Mouse (Mus musculus) frontal cortex, adult (tissue): ENCODE measurements around the gene Arhgef12.
"Not testable (repeated sequence)": the region's sequence is repeated elsewhere in the genome, so short reads cannot be mapped to it uniquely, and the experiment has no call there.

ENCODE experiments used
- ATAC-seq: cut with Nextera tagmentation; 2 replicates; pipeline ENCODE4 v1.9.2; 2017; ENCODE audit warnings: mild to moderate bottlenecking, moderate library complexity, mixed read lengths; ENCODE audit not compliant: low TSS enrichment

Gene Arhgef12

DNA sequence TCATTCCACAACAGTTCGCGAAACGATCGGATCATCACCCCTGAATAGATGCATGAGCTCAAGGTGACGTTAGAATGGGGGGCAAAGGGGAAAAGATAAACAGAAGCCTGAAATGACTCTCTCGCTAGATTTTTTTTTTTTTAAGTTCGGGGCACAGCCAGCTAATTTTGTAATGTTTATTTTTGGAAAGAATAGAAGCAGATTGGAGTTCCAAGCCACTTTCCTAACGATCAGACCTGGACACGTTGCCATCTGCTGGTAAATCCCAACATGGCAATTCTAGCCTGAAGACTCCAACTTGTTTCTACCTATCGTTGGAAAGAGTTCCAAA is at the start of gene Arhgef12:
TSS of gene Arhgef12 (minus strand) at position 53 of the 331 bp plus-strand sequence.
- no peak for ATAC-seq

DNA sequence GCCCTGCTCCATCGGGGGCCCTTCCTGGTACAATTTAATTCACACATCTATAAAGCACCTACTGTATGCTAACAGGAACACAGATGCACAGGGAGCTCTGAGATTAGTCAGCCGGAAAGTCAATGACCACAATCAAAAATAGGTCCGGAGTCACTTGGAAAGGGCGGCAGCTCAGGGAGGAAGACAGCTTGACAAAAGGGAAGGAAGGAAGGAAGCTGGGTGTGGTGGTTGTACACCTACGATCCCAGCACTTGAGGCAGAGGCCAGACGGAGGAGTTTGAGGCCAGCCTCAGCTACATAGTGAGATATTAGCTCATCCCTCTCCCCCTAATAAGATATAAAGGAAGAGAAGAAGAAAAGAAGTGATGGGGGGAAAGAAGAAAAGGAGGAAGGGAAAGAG is 48.9 kb upstream of the Arhgef12 start:
- ATAC-seq, result no peak

DNA sequence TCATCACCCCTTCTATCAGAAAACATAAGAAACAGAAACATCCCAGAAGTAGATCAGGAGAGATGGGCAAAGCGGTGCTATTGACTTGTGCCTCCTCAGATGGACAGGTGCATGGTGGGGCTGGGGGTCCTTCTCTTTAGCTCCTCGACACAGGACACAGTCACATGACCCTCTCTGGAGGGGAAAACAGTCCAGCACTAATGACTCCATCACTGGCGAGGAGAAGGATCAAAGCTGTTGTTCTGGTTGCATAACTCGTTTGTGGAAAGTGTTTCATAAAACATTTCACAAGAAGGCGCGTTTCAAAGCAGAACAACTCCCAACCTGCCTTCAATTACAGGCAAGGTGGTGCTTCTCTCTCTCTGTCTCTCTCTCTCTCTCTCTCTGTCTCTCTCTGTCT is 44.7 kb upstream of the Arhgef12 start:
- no peak for ATAC-seq

DNA sequence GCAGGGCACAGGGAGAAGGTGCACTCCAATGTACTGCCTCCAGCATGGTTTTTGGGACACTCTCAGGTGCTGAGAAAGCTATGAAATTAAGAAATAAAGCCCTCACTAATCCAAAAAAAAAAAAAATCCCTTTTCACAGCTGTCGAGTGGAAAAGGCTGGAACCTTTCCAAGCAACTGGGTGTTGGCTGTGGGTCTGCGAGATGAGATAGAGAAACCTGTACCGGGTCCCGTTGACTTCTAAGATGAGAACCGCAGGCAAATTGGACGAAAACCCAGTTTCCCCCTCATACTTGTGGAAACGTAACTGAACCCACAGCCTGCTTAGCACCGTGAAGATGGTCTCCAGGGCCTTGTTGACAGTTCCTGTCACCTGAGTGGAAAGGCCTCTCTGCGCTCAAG is 43.9 kb upstream of the Arhgef12 start:
- ATAC-seq, result no peak

DNA sequence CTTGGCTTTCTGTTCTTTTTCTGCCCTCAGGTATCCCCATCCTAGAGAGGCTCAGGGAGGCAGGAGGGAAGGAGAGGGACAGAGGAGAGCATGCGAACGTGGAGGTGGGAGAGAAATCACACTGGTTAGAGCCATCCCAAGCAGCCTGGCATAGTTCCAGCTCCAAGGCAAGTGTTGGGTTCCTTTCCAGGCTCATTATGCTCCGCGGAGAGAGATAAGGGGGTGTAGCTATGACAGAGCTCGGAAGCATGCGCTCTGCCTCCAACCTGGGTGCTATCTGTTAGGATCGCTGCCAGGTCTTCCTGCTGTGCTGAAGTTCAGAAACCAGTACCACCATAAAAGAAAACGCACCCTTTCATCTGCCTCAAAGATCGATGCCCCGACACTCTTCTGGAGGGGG is 43.0 kb upstream of the Arhgef12 start:
- ATAC-seq, result peak; percentile 74

DNA sequence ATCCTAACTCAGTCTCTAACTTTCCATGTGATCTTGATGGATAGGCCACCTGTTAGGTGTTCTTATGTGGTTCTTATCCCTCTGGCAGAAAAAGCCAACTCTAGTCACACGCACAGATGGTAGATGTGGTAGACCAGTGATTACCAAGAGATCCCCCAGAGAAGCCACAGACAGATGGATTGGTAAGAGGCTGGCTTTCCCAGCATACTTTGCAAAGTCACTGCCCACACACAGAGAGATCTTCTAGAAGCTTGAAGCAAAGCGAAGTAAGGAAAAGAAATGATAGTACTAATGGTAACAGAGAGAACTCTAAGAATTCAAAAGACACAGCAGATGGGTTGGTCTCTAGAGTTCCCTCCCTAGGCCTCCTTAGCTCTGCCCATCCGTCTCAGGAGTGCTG is 42.5 kb upstream of the Arhgef12 start:
- peak; percentile 81 for ATAC-seq

DNA sequence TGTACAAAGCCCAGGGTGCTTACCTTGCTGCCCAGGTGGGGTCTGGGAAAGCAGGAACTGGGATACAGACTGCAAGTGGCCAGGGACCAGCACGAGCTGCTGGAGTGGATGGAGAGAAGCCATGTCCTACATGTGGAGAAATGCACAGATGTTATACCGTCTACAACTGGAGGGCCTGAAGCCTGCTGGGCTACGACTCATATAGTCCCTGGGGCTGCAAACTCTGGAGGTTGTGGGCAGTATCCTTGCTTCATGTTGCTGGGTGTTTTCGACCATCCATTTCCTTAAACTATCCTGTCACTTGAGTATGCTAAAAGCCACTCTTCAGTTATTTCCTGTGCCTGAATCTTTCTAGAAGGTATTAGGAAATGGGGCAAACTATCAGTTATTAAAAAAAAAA is 38.2 kb upstream of the Arhgef12 start:
- no peak for ATAC-seq

DNA sequence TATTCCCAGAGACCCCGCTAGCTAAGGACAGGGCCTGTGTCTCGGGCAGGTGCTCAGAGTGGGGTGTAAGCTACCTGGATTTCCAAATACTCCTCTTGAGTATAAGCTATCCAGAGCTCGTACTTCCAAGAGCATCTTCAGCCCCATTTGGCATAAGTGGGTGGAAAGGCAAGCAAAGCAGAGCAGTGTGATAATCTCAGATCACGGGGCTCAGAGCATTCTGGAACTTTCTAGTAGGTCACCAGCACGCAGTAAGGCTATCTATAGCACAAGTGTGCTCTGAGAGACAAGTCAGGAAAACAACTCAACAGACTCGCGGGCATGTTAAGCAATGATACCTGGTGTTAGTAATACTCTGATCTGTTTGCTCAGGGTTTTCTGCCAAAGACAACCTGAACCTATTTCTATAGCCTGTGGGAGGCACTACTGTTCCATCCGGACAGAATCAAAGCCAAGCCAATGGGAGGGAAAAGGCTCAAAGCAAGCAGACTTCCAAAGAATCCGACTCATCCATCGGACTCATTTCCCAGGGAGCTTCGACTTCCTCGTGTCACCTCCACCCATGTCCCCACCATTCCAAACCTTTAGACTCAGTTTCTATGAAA is 37.3 kb upstream of the Arhgef12 start:
- ATAC-seq, result peak; percentile 55; the same call in 1 of the 2 replicates

DNA sequence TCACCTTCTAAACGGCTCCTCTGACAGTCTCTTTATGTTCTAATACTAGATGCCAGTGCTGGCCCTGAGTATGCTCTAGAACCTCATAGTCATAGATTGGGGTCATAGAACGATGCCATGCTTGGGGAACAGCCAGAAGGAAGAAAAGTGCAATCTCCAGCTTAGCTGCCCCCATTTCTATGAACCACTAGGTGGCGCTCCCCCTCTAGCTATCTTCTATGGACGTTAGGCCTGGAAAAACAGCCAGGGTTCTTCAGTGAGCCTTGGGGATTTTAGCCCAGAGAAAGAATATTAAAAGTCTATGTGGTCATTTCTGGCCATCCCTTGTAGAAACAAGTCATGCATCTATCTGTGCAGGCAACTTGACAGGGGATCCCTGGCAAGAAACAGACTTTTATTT is 34.8 kb upstream of the Arhgef12 start:
- ATAC-seq, result peak; percentile 72

DNA sequence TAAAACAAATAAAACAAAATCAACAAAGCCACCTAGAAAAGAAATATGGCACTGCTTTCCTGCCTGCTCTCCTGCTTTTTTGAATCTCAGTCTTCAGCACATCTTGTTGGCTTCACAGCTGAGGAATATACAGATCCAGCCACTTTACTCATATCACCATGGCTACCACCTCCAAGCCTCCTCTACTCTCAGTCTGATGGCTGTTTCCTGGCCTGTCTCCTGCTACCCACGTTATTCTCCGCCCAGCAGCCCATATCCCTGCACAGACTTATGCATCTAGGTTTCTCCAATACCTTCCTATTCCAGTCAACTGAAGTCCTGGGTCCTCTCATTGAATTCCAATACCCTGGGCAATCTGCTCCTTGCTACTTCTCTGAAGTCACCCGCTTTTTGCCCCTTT is 26.5 kb upstream of the Arhgef12 start:
- peak; percentile 99 for ATAC-seq

DNA sequence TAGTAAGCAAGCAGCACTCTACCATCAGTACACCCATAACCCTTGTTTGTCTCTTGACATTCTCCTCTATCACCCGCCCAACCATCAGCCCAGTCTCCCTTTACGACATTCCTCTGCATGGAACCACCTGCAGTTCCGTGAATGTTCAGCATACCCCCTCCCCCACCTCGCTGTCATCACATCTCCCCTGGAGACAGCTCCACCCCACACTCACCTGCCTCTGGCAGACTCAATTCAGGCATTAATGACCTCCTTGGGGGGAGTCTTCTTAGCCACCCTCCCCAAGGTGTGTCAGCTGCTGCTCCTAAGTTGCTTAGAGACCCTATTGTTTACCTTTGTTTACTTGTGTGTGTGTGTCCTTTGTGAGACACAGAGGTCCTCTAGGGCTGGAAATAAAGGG is 25.3 kb upstream of the Arhgef12 start:
- ATAC-seq, result no peak

DNA sequence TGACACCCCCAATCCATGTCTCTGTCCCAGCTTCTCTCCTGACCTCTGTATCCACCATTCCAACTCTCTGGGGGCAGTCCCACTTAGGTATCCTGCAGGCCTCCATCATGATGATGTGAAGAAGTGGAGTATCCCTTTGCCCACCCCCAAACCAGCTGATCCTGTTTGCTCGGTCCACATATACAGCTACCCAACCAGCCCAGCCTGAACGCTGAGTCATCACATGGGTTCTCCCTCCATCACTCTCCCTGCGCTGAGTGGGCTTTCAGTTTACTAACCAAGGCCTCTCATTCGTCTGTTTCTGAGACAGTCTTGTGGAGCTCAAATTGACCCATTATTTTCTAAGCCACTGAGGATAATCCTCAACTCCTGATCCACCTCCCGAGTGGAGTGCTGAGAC is 24.9 kb upstream of the Arhgef12 start:
- no peak for ATAC-seq

DNA sequence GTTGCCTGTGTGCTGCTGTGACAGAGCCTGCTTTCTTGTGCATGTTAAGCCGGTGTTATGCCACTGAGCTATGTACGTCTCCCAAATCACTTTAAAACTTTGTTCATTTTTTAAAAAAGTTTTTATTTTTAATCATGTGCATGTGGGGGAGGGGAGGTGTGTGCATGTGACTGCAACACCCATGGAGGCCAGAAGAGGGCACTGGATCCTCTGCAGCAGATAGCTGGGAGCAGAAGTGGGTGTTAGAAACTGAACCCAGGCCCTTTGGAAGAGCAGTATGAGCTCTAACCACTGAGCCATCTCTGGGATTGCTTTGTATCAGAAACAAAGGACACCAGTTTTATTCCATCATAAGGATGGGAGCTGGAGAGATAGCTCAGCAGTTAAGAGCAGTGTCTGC is 23.6 kb upstream of the Arhgef12 start:
- ATAC-seq, result no peak

DNA sequence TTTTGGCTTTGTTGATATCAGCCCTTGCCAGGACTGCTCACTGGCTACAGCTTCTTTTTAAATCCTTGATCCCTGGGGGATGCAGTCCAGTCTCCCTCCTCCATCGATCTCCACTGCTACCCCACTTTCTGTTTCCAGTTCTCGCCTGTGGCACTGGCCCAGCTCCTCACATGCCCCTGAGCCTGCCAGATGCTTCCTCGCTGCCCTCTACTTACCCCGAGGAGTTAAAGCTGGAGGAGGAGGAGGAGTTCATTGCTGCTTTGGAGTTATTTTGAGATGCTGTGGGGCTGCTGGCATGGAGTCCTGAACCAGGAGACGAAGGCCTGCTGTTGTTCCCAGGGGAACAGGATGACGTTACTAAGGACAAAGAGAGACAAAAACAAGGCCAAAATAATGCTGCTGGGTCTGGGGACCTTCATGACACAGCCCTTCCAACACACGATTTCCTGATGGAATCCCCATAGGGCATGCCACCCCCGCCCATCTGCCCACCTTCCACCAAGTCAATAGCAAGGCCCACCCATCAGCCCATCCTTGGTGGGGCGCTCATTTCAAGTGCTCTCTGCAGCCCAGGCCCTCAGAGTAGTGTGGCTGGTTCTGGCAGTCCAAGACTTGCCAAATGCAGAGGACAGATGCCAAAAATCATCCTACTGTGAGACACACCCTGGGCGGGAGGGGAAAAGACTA is 20.2 kb upstream of the Arhgef12 start:
- ATAC-seq, result peak; percentile 72

DNA sequence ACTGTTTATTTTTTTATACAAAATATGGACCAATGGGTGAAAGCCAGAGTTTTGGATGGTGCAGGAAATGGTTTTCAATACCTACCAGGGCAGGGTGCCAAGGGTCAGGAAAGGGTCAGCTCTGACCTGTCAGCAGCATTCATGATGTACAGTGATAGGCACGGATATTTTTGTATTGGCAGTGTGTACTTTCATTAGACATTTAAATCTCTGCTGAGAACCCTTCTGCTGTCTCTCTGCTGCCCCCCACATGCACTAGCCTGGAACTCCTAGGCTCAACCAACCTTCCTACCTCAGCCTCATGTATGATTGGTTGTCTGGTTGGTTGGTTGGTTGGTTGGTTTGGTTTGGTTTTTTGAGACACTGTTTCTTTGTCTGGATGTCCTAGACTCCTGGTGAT is 15.3 kb upstream of the Arhgef12 start:
- no peak for ATAC-seq

DNA sequence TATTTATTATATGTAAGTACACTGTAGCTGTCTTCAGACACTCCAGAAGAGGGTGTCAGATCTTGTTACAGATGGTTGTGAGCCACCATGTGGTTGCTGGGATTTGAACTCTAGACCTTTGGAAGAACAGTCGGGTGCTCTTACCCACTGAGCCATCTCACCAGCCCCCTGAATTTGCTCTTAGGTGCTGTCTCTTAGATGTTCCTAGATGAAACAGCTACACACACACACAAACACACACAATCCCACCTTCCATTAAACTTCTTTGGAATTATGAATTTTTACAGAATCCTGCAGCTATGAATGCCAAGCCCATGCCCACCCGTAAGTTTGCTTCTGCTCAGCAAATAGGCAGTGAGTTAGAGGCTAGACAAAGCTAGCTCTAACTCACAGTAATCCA is 14.9 kb upstream of the Arhgef12 start:
- not testable (repeated sequence) for ATAC-seq

DNA sequence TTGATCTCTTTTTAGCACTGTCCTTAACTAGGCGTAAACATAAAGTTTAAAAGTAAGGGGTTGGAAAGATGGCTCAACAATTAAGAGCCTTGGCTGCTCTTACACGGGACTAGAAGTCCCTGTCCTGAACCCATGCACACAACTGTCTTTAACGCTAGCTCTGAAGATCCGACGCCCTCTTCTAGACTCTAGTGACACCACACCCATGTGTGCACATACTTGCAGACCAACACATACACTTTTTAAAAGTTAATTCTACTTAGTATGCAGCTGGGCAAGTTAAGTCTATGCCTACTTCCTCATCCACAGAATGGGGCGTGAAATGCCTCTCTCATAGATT is 9.9 kb upstream of the Arhgef12 start:
- ATAC-seq, result no peak

DNA sequence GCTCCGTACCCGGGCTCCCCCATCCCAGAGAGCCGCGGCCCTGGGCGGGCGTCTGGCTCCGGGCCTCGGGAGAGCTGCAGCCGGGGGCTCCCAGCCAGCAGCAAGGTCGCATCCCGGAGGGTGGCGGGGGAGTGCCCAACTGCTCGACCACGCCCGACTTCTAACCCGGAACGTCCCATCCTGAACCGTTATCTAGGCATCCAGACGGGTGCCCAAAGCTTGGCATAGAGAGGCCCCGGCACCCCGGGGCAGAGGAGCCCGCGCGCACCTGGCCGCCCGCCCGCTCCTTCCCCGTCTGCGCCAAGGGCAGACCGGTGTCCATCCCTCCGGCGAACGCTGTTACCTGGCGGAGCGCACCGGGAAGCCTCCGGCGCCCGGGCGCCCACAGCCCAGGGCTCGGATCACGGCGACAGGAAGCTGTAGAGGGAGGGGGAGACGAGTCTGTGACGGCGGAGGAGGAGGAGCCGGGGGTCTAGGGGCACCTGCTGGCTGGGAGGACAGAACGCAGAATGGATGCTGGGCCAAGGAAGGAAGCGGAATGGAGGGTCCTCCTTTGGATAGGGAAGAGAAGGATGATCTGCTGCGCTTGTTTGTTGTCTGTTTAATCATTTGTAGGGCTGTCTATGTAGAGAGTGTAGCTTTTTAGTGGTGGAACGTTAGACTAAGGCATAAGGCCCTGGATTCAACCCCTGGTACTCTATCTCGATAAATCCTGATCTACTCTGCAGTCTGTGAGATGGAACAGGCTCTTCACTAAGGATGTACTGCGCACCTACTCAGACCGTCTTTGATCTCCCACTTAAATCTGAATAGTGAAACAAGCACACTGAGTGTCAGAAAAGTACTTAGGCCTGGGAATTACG is 9.3 kb upstream of the Arhgef12 start, which contains the start of gene Tmem136:
TSS of gene Tmem136 (minus strand) at position 437 of the 863 bp plus-strand sequence.
- peak; percentile 89 for ATAC-seq

DNA sequence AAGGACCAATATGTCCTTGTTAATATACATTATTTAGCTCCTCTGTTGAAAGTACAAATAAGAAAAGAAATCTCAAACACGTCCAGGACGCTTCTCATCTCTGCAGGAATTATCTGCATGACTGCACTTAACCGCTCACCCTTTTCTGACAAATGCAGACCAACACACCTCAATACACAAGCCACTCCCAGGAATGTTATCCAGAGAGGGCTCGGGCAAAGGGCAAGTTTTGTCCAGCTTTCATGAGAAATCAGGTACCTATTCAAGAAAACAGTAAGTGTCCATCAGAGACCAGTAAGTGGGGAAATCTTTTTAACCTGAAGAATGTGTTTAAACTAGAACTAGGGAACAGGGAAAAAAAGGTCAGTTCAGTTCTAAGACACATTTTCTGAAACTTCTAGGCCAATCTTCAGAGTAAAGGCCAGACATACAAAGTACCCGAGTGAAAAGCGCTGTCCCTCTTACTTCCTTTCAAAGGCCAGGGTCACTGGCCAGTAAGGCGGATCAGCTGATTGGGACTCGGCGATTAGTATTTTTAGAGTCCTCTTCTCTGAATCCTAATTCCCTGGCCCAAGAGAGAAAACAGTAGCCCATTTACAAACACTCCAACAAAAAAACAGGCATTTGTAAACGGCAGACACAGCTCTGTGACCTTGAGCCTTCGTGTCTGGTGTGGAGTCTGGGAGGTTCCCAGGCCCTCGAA is 8.5 kb upstream of the Arhgef12 start:
- ATAC-seq, result peak; percentile 21; the same call in 1 of the 2 replicates

DNA sequence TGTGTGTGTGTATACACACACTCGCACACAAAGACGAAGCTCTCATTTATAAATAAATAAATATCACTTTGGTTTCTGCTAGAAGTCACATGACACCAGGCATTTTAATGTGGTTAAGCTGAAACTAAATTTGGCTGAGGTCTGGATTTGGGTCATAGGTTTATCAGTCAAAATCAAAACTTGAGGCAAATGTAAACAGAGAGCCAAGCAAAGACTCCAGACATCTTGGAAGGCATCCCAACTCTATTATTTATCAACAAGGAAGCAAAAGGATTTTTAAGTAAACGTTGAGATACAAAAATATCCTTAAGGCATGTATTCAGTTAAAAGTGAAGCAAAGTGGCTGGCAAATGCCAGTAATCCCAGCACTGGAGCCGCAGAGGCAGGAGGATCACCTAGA is 7.8 kb upstream of the Arhgef12 start:
- ATAC-seq, result no peak

DNA sequence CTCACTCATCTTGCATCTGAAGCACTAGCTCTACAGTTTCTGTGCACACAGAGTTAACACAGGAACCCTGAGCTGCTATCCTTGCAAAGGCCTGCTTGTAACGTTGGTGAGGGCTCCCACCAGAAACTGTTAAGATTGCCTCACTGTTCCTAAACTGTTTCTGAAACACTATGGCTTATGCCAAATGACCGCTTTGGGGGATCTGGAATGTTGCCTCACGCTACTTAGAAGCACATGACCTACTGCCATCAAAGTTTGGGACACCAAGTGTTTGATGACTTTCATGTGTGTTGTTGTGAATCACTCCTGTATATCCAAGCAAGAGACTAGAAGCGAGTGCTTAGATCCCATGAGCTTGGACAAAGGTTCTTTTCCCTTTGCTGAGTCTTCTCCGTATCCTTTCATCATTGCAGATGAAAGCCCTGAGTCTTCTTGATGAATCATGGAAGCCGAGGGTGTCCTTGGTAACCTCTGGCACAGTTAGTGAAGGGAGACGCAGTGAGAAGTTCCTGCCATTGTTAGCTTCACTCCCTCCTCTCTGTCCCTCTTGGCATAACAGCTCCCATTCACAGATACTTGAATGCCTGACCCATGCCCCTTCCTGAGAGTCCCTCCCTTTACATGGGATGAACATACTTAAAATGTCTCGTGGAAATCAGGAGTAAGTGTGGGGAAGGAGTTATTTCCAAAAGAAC is 3.4 kb upstream of the Arhgef12 start:
- no peak for ATAC-seq

DNA sequence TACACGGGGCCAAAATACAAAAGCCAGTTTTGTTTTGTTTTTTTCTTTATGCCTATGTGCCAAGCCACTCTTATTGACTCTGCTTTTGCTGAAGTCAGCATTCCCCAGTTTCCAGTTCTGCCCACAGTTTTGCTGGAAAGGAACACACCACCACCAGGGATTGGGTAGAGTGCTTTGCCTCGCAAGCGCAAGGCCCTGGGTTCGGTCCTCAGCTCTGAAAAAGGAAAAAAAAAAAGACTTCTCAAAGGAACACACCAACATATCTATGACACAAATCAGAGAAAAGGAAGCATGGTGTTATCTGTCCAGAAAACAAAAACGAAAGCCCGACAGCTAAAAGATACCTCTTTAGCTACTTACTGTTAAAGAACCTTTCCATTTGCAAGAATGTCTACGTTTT is 2.1 kb upstream of the Arhgef12 start:
- ATAC-seq, result no peak
